Mouse (Mus musculus): ENCODE data around the gene Tldc2. TPM values are rescaled to one million over a fixed set of nuclear protein-coding genes. Genes with fewer than 3 reads are reported as not detected.

Gene Tldc2
- polyA plus RNA-seq, 1 experiment, result 6.0 TPM

DNA sequence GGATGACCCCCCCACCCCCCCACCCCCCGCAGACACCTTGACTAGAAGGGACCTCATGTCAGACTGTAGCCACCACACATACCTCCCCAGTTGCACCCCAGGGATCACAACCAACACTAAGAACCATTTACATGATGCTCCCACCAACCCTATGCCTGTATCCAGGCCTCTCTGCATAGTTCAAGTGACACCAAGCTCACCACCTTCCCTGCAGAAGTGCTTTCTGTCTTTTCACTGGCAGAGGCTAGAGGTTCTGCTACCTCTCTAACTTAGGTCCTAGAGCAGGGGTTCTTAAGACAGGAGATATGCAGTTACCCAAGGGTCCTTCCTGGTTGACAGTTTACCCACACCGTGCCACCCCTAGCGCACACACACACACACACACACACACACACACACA lies 11.6 kb upstream of the Tldc2 start:
- Histone ChIP-seq H3K4me3 (replicated peaks; ENCODE audit: insufficient read depth, low read depth, low read length) (peak overlapping the region; percentile 72), H3K27me3 (ENCODE audit: control insufficient read depth, insufficient read depth, low read length) (no peaks in the 10 kb centered on the region), H3K4me1 (ENCODE audit: control insufficient read depth, insufficient read depth, low read length) (peaks cover 38% of the 10 kb centered on the region), H3K27ac (ENCODE audit: insufficient read depth, low read length) (peak overlapping the region; percentile 73)
- DNase-seq, result no peak
- no peak for TF ChIP-seq POLR2A (IDR thresholded peaks at IDR 0.05; ENCODE audit: borderline replicate concordance, insufficient read depth, low read length)
- no peak for TF ChIP-seq CTCF (IDR thresholded peaks at IDR 0.05; ENCODE audit: borderline replicate concordance, insufficient read depth, low read depth, low read length)
- 17% methylated on average over 3 of the region's 3 CpGs for WGBS

DNA sequence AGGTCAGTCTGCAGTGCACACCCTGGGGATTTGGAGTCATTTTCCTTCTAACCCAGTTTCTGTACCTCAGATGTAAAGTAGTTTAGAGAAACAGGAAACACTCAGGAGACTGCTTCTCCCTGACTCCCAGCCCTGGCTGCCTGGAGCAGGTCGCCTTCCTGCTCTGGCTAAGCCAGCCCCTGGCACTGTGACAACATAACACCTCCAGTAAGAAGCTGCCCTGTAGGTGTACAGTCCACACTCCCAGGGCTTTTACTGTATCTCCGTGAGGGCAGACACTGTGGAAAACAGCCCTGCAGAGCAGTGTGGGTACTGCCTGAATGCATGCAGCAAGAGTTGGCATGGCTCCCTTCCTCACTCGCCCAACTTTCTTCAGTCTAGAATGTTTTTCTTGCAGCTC lies 11.2 kb upstream of the Tldc2 start:
- TF ChIP-seq CTCF (IDR thresholded peaks at IDR 0.05; ENCODE audit: borderline replicate concordance, insufficient read depth, low read depth, low read length) (peak; percentile 23; the same call in 1 of the 2 replicates), POLR2A (IDR thresholded peaks at IDR 0.05; ENCODE audit: borderline replicate concordance, insufficient read depth, low read length) (peak; percentile 42; the same call in 1 of the 2 replicates)
- Histone ChIP-seq H3K4me3 (replicated peaks; ENCODE audit: insufficient read depth, low read depth, low read length) (peak overlapping the region; percentile 72), H3K27ac (ENCODE audit: insufficient read depth, low read length) (peak overlapping the region; percentile 73), H3K27me3 (ENCODE audit: control insufficient read depth, insufficient read depth, low read length) (no peaks in the 10 kb centered on the region), H3K4me1 (ENCODE audit: control insufficient read depth, insufficient read depth, low read length) (peaks cover 33% of the 10 kb centered on the region)
- WGBS, result 0% methylated on average over 3 of the region's 3 CpGs
- DNase-seq, result peak; percentile 82 to 88

DNA sequence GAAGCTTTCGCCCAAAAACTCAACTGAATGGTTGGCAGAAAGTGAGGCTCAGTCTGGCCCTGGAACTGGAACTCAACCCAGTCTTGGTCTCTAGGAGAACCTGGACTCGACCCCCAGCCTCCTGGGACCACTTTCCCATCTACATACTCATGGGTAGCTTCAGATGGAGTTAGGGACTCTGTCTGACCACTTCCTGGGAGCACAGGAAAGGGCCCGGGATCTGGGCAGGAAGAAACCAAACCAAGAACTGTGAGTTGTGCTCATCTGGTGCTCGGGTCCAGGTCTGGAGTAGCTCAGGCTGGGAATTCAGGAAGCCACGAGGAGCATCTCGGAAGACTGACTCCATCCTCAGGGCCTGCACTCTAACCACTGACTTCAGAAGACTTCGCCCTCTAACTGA lies 10.3 kb upstream of the Tldc2 start:
- Histone ChIP-seq H3K4me3 (replicated peaks; ENCODE audit: insufficient read depth, low read depth, low read length) (peak overlapping the region; percentile 72), H3K27ac (ENCODE audit: insufficient read depth, low read length) (peak overlapping the region; percentile 73), H3K27me3 (ENCODE audit: control insufficient read depth, insufficient read depth, low read length) (no peaks in the 10 kb centered on the region), H3K4me1 (ENCODE audit: control insufficient read depth, insufficient read depth, low read length) (peaks cover 24% of the 10 kb centered on the region)
- peak; percentile 33 to 51 for DNase-seq
- TF ChIP-seq CTCF (IDR thresholded peaks at IDR 0.05; ENCODE audit: borderline replicate concordance, insufficient read depth, low read depth, low read length) (no peak), POLR2A (IDR thresholded peaks at IDR 0.05; ENCODE audit: borderline replicate concordance, insufficient read depth, low read length) (no peak)
- 7% methylated on average over 7 of the region's 7 CpGs for WGBS

DNA sequence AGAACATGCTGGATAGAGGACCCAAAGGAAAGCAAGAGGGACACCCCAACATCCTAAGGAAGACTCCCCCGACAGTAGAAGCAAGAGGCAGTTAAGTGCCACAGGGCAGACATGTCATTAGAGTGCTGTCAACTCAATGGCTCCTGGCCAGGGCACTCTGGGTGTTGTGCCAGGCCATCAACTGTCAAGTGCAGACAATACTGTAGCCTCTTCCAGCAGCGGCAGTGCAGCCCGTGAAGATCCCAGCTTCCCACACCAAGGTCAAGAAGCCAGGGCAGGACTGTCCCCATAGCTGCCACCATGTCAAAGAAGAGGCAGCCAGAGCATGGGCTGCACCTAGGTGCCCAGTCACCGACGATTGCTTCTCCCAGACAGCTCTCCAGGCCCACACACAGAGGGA lies 9.7 kb upstream of the Tldc2 start:
- Histone ChIP-seq H3K27ac (ENCODE audit: insufficient read depth, low read length) (peak overlapping the region; percentile 73), H3K27me3 (ENCODE audit: control insufficient read depth, insufficient read depth, low read length) (no peaks in the 10 kb centered on the region), H3K4me3 (replicated peaks; ENCODE audit: insufficient read depth, low read depth, low read length) (peak overlapping the region; percentile 72), H3K4me1 (ENCODE audit: control insufficient read depth, insufficient read depth, low read length) (peaks cover 19% of the 10 kb centered on the region)
- TF ChIP-seq POLR2A (IDR thresholded peaks at IDR 0.05; ENCODE audit: borderline replicate concordance, insufficient read depth, low read length) (no peak), CTCF (IDR thresholded peaks at IDR 0.05; ENCODE audit: borderline replicate concordance, insufficient read depth, low read depth, low read length) (no peak)
- WGBS, result 2% methylated on average over 5 of the region's 5 CpGs
- DNase-seq, result peak; percentile 84 to 85

DNA sequence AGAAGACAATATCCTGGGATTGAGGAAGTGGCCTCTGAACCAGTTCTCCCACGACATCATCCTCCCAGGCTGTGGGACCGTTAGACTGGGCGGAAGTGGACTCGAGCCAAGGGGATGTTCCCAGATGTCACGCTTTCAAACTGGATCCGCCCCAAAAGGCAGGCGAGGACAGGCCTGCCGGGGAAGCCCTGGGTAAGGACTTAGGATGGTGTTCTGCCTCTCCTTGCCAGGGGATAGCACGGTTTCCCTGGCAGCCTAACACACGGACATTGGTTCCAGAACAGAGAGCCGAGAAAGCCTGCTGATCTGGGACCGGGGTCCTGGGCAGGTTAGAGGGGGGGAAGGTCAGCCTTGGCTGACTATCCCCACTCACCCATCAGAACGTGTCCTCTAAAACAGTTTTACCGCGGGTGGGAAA lies 9.2 kb upstream of the Tldc2 start:
- Histone ChIP-seq H3K27ac (ENCODE audit: insufficient read depth, low read length) (peak overlapping the region; percentile 73), H3K4me3 (replicated peaks; ENCODE audit: insufficient read depth, low read depth, low read length) (peak overlapping the region; percentile 72), H3K27me3 (ENCODE audit: control insufficient read depth, insufficient read depth, low read length) (no peaks in the 10 kb centered on the region), H3K4me1 (ENCODE audit: control insufficient read depth, insufficient read depth, low read length) (peaks cover 14% of the 10 kb centered on the region)
- DNase-seq, result peak; percentile 69 to 72
- whole genome bisulfite sequencing, result under 1% methylated on average over 15 of the region's 15 CpGs
- no peak for TF ChIP-seq CTCF (IDR thresholded peaks at IDR 0.05; ENCODE audit: borderline replicate concordance, insufficient read depth, low read depth, low read length)
- TF ChIP-seq POLR2A (IDR thresholded peaks at IDR 0.05; ENCODE audit: borderline replicate concordance, insufficient read depth, low read length), result no peak

DNA sequence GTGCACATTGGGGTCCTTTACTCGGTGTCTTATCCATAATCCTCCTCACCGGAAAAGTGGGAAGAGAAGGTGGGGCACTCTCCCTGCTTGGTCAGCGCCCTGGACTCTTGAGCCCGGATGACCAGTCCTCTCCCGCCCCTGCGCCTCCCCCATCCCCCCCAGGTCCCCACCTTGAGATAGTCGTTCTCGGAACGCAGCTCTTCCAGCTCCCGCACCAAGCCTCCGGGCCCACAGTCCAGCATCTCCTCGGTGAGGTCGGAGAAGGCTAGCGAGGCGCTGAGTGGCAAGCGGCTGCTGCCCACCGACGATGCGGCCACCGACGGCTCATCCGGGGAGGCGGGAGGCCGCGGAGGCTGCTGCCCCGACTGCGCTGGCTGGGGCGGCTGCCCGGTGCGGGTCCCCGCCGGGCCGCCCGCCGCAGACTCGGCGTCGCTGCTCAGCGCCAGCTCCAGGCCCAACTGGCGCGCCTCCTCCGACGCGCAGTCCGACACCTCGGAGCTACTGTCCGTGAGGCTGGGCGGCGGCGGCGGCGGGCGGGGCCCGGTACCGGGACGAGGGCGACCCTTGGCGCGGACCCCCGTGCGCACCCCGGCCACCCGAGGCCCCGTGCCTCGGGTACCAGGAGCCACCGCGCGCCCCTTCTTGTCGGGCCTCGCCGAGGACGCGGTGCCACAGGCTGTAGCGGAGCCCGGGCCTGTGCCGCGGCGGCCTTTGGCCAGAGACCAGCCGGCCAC lies 8.6 kb upstream of the Tldc2 start:
- Histone ChIP-seq H3K4me3 (replicated peaks; ENCODE audit: insufficient read depth, low read depth, low read length) (peak overlapping the region; percentile 72), H3K27me3 (ENCODE audit: control insufficient read depth, insufficient read depth, low read length) (no peaks in the 10 kb centered on the region), H3K4me1 (ENCODE audit: control insufficient read depth, insufficient read depth, low read length) (peaks cover 8% of the 10 kb centered on the region), H3K27ac (ENCODE audit: insufficient read depth, low read length) (peak overlapping the region; percentile 73)
- WGBS, result under 1% methylated on average over 74 of the region's 79 CpGs
- TF ChIP-seq POLR2A (IDR thresholded peaks at IDR 0.05; ENCODE audit: borderline replicate concordance, insufficient read depth, low read length) (0 out of 2 replicates have a peak, but pooled peaks have one; percentile 20), CTCF (IDR thresholded peaks at IDR 0.05; ENCODE audit: borderline replicate concordance, insufficient read depth, low read depth, low read length) (no peak)
- DNase-seq, result peak; percentile 65 to 78

DNA sequence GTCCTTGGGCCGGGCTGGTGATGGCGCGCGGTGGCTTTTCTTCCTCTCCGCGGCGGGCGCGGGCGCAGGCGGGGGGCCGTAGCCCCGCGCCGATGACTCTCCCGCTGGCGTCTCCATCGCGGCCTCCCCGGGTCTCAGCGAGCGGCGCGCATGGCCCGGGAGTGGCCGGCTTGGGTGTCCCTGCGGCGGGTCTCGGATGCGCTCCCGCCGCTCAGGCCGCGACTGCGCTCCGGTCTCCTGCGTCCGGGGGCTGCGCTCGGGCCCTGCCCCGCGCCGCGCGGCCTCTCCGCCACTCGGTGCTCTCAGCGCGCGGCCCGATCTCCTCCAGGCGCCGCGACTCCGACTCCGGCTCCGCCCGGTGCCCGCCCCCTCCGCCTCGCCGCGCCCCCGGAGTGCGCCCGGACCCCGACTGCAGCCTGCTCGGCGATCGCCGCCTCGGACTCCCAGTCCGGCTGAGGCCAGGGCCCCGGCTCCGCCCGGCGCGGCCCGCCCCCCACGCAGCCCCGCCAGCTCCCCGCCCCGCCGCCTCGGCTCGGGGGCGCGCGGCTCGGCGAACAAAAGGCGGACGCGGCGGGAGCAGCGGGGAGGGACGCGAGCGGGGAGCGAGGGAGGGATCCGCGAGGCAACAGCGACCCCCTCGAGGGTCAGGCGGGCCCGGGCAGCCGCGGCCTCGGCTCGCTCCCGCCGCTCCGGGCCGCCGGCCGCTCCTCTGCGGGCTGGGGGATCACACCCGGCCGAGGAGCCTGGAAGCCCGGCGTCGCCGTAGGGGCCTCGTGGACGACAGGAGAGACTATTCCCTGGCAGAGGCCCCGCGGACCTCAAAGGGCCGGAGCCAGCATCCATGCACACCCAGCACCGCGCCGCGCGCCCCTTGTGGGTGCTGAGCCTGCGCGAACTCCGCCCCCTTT lies 7.8 kb upstream of the Tldc2 start, which contains the start of gene Soga1:
TSS of gene Soga1 (minus strand) at position 462 of the 908 bp plus-strand sequence.
- Histone ChIP-seq H3K27ac (ENCODE audit: insufficient read depth, low read length) (peak within 1 kb of the TSS; percentile 73), H3K4me3 (replicated peaks; ENCODE audit: insufficient read depth, low read depth, low read length) (peak within 1 kb of the TSS; percentile 72), H3K4me1 (ENCODE audit: control insufficient read depth, insufficient read depth, low read length) (no peaks in the 10 kb centered on the region; the same call in 1 of the 2 replicates), H3K27me3 (ENCODE audit: control insufficient read depth, insufficient read depth, low read length) (no peaks in the 10 kb centered on the region)
- under 1% methylated on average over 132 of the region's 136 CpGs for WGBS
- peak; percentile 87 to 89 for DNase-seq
- TF ChIP-seq CTCF (IDR thresholded peaks at IDR 0.05; ENCODE audit: borderline replicate concordance, insufficient read depth, low read depth, low read length), result peak; percentile 31; the same call in 1 of the 2 replicates
- TF ChIP-seq POLR2A (IDR thresholded peaks at IDR 0.05; ENCODE audit: borderline replicate concordance, insufficient read depth, low read length), result peak; percentile 33; the same call in 1 of the 2 replicates
